Mouse (Mus musculus) lung, adult 2 months (tissue): Measurements from ENCODE around the gene Mapk8ip2.

ENCODE experiments used
- CTCF ChIP-seq: fragments of 200-500 bp; IDR thresholded peaks from 2 replicates; pipeline ENCODE4 v1.5.1; 2011; ENCODE audit warnings: mild to moderate bottlenecking, low read length, control low read depth; ENCODE audit not compliant: insufficient read depth
- POLR2A ChIP-seq: fragments of 200-500 bp; IDR thresholded peaks from 2 replicates; pipeline ENCODE4 v1.6.1; 2011; ENCODE audit warnings: low read depth, mild to moderate bottlenecking, control low read depth, low read length, borderline replicate concordance; ENCODE audit errors: extremely low read depth

DNA sequence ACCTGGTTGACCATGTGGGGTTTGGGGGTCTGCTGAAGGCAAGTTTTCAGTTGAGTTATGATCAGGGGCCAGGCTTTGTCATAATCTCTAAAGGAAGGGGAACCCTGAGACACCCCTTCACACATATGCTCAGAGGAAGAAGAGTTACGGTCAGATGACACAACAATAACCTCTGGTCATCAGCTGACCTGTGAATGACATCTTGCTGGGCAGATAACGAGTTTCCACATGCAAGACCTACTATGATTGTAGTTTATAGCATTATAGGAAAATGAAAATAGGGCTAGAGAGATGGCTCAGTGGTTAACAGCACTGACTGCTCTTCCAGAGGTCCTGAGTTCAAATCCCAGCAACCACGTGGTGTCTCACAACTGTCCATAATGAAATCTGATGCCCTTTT lies 24.9 kb downstream of the Mapk8ip2 start:
- TF ChIP-seq POLR2A (no peak), CTCF (no peak)
